Mouse (Mus musculus) large intestine, adult 2 months (tissue): ENCODE data around the gene Pdcd1. TPM values are rescaled to one million over a fixed set of nuclear protein-coding genes. Genes with fewer than 3 reads are reported as not detected.
"Not testable (repeated sequence)": the region's sequence is repeated elsewhere in the genome, so short reads cannot be mapped to it uniquely, and the experiment has no call there.

Experiments
- DNase-seq: peaks from one replicate; pipeline ENCODE4 v3.0.0-alpha.2; 2012; ENCODE audit warnings: low read depth, low spot score
- WGBS: fragments of 180-500 bp; shearing (Covaris S2); methylation state at CpG from one replicate; pipeline ENCODE4 v1.1.7; 2018; 5-methylcytosine and 5-hydroxymethylcytosine counted together
- polyA plus RNA-seq: library from polyadenylated mRNA; depleted of rRNA; stranded (reverse); fragments of >200 nt; gene quantifications from 2 replicates; pipeline ENCODE4 v1.2.3, GENCODE M21; 2012; rRNA removed

Gene Pdcd1
- polyA plus RNA-seq, 1 experiment = 1.7 TPM

- WGBS = 1% methylated on average over 25 of the region's 25 CpGs
Measured at GRCm38 (mm10) chr1:94034984-94035743, 17.2 kb downstream of the Pdcd1 start.

GRCm38 (mm10) chr1:94033075-94033602 is 19.2 kb downstream of the Pdcd1 start:
- DNase-seq = no peak
- 81% methylated on average over 2 of the region's 2 CpGs for WGBS

More at GRCm38 (mm10) chr1:94034984-94035743, 17.2 kb downstream of the Pdcd1 start:
- DNase-seq = peak; percentile 11

- 93% methylated on average over 2 of the region's 2 CpGs for WGBS
Measured at GRCm38 (mm10) chr1:94028741-94029140, 23.6 kb downstream of the Pdcd1 start.

GRCm38 (mm10) chr1:94027506-94028108 is 24.7 kb downstream of the Pdcd1 start:
- WGBS = 57% methylated on average over 12 of the region's 12 CpGs
- no peak for DNase-seq

More at GRCm38 (mm10) chr1:94028741-94029140, 23.6 kb downstream of the Pdcd1 start:
- DNase-seq = no peak

DNA sequence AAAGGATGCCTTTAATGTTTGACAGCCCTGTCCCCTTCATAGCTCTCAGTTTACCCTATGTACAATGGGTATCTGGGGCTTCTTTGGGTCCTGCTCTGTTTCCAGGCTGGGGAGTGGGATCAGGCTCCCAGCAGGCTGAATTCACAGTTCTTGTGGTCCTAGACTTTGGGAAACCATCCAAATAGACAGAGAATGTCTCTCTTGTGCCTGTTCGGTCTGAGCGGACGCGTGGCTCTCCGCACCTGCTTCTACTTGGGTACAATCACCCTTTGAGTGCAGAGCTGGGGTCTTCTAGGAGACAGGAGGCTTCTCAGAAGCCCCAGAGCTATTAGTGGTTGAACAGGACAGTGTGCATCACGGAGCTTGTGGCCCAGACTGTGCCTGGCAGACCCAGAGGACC is 32.2 kb downstream of the Pdcd1 start, which contains the start of gene Neu4:
TSS of gene Neu4 (plus strand) at position 301 of the 400 bp plus-strand sequence.
- no peak for DNase-seq
- 90% methylated on average over 6 of the region's 6 CpGs for WGBS

GRCm38 (mm10) chr1:94011643-94012042 is 40.7 kb downstream of the Pdcd1 start:
- WGBS = 46% methylated on average over 3 of the region's 3 CpGs
- no peak for DNase-seq

GRCm38 (mm10) chr1:94008826-94009225 is 43.5 kb downstream of the Pdcd1 start:
- DNase-seq = not testable (repeated sequence)
- WGBS = 86% methylated on average over 16 of the region's 19 CpGs

- 33% methylated on average over 2 of the region's 2 CpGs for WGBS
- not testable (repeated sequence) for DNase-seq
Measured at GRCm38 (mm10) chr1:94005954-94006506, 46.3 kb downstream of the Pdcd1 start.

DNA sequence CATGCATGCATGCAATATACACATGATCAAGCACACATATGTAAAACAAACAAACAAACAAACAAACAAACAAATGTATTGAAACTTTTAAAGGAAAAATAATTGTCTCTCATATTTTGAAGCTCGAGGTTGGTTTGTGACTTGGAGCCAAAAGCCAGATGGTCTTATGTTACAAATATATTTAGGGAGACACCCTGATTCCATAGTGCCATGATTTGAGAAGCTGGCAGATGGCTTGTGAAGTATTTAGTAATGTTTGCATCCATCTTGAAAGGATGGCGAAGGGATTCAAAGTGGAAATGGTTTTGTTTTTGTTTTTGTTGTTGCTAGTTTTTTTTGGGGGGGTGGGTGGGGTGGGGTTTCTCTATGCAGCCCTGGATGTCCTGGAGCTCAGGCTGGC is 51.3 kb downstream of the Pdcd1 start:
- WGBS = 86% methylated on average over 2 of the region's 2 CpGs
- DNase-seq = no peak

DNA sequence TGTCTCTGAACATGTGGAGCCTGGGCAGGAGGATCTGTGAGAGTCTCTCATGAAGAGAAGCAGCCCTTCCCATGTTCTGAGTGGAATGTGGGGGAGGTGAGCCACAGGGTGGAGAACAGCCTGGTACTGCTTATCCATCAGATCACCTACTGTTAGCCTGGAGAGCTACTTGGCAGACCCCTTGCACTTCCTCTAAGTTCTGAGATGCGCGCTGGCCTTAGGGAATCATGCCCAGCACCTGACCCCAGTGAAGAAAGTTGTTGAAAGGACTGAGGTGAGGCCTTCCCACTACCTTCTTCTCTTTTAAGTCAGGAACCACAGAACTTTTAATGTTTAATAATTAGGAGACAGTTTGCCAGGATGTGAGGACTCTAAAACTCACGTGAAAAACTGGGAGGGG is 60.9 kb downstream of the Pdcd1 start:
- WGBS = 74% methylated on average over 3 of the region's 3 CpGs
- not testable (repeated sequence) for DNase-seq

DNA sequence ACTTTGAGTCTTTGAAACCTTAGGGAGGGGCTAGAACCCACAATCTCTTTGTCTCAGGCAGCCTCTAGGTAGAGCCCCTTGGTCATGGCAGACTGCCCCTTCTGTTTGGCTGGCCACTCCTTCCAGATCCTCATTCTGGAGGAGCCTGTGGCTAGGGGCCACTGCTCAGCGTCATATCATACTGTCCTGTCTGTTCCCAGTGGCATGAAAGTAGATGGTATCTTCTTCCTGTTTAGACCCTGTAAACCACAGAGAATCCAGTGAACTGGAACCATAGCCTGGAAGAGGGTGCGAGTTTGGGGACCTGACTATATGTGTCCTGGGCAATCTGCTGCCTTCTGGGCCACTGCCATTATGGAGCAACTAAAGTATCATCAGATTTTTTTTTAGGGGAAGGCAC is 61.3 kb downstream of the Pdcd1 start:
- WGBS = 75% methylated on average over 2 of the region's 2 CpGs
- not testable (repeated sequence) for DNase-seq

DNA sequence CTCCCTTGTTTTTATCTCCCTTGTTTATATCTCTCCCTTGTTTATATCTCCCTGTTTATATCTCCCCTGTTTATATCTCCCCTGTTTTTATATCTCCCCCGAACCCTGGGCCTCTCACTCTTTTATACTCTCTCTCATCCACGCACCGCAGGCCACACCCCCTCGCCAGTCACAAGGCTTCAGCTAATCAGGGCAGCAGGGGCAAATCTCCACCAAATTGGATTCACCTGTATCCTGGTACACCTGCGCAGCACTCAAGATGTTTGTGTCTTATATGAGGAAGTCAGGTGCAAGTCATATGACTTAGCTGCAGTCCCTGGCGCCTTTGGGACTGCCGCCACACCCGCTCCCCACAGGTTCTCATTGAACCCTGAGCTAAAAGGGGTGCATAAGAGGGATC is 62.1 kb downstream of the Pdcd1 start, which contains the start of gene Gal3st2c:
TSS of gene Gal3st2c (plus strand) at position 301 of the 400 bp plus-strand sequence.
- WGBS = 66% methylated on average over 7 of the region's 8 CpGs
- DNase-seq = not testable (repeated sequence)

DNA sequence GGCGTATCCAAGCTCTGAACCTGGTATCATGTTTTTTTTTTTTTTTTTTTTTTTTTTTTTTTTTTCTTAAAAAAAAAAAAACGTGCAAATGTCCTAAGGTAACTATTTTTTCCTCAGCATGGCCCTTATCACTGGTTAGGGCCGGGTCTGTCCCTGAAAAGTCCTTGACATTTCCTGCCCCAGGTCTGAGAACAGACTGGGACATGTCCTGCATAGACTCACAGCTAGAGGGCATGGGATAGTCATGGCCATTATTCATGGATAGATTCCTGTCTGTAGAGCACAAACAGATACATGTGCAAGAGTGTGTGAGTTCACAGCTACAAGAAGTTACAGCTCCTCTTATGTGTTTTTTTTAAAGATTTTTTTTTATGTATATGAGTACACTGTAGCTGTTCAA is 63.6 kb downstream of the Pdcd1 start:
- DNase-seq = no peak
- 51% methylated on average over 3 of the region's 3 CpGs for WGBS

Other genes with a start within 250 kb of the Pdcd1 start
- 5.0 and 5.6 TPM in 2 replicates for gene Ing5, start 248.6 kb downstream of the Pdcd1 start, polyA plus RNA-seq
- gene D2hgdh, start 227.6 kb downstream of the Pdcd1 start, polyA plus RNA-seq = 8.7 and 15.9 TPM in 2 replicates
- 13.6 and 31.8 TPM in 2 replicates for gene Gal3st2, start 191.2 kb downstream of the Pdcd1 start, polyA plus RNA-seq
- gene Gal3st2b, start 134.2 kb downstream of the Pdcd1 start, polyA plus RNA-seq = 28.3 and 73.6 TPM in 2 replicates
- 0.11 and 0.22 TPM in 2 replicates for gene Gal3st2c, start 62.0 kb downstream of the Pdcd1 start, polyA plus RNA-seq
- not detected in 2 replicates for gene Neu4, start 32.1 kb downstream of the Pdcd1 start, polyA plus RNA-seq